Mouse (Mus musculus) limb, embryonic 14.5 days (tissue): Measurements from ENCODE around the gene Tnik. TPM values are rescaled to one million over a fixed set of nuclear protein-coding genes. Genes with fewer than 3 reads are reported as not detected.

Experiments
- ATAC-seq: fragments of 200-750 bp; cut with Nextera tagmentation; 2 replicates; pipeline ENCODE4 v1.8.0; 2017; ENCODE audit warnings: low read depth, moderate number of reproducible peaks, moderate TSS enrichment; ENCODE audit not compliant: low FRiP score
- DNase-seq: peaks from one replicate; pipeline ENCODE4 v3.0.0-alpha.2; 2015; ENCODE audit warnings: low spot score
- H3K27ac ChIP-seq: fragments of 300-500 bp; sonication (generic); replicated peaks from 2 replicates; pipeline ENCODE4 v1.5.1; 2014; ENCODE audit warnings: low read depth, mild to moderate bottlenecking, low read length, moderate library complexity, mixed read lengths
- H3K27me3 ChIP-seq: fragments of 300-500 bp; sonication (generic); 2 replicates; pipeline ENCODE4 v1.6.1; 2014; ENCODE audit warnings: low read length, mixed read lengths; ENCODE audit not compliant: control insufficient read depth, insufficient read depth
- H3K36me3 ChIP-seq: fragments of 300-500 bp; sonication (generic); 2 replicates; pipeline ENCODE4 v1.6.1; 2014; ENCODE audit warnings: mild to moderate bottlenecking, low read length, moderate library complexity, mixed read lengths; ENCODE audit not compliant: control insufficient read depth, insufficient read depth
- H3K4me1 ChIP-seq: fragments of 300-500 bp; sonication (generic); 2 replicates; pipeline ENCODE4 v1.6.1; 2014; ENCODE audit warnings: antibody characterized with exemption, low read length, mixed read lengths; ENCODE audit not compliant: control insufficient read depth, insufficient read depth
- H3K4me2 ChIP-seq: fragments of 300-500 bp; sonication (generic); replicated peaks from 2 replicates; pipeline ENCODE4 v1.6.1; 2014; ENCODE audit warnings: low read depth, mild to moderate bottlenecking, low read length, moderate library complexity; ENCODE audit not compliant: severe bottlenecking
- H3K4me3 ChIP-seq: fragments of 300-500 bp; sonication (generic); replicated peaks from 2 replicates; pipeline ENCODE4 v1.5.1; 2014; ENCODE audit warnings: low read length
- H3K9ac ChIP-seq: fragments of 300-500 bp; sonication (generic); 2 replicates; pipeline ENCODE4 v1.6.1; 2014; ENCODE audit warnings: mild to moderate bottlenecking, low read depth, low read length, moderate library complexity; ENCODE audit not compliant: severe bottlenecking
- H3K9me3 ChIP-seq: fragments of 300-500 bp; sonication (generic); 2 replicates; pipeline ENCODE4 v1.6.1; 2016; ENCODE audit warnings: low read length; ENCODE audit not compliant: control insufficient read depth
- POLR2A ChIP-seq: fragments of 200-500 bp; IDR thresholded peaks from 2 replicates; pipeline ENCODE4 v1.8.0; 2012; ENCODE audit warnings: inconsistent platforms, mild to moderate bottlenecking, moderate library complexity, borderline replicate concordance; ENCODE audit not compliant: insufficient read depth, insufficient read length; ENCODE audit errors: extremely low read depth
- WGBS: fragments of 180-500 bp; shearing (Covaris S2); extraction: QIAGEN DNeasy Blood & Tissue Kit; methylation state at CpG from one replicate; pipeline ENCODE4 v1.1.7; 2014; 5-methylcytosine and 5-hydroxymethylcytosine counted together
- microRNA-seq: library from miRNA; unstranded; fragments of <30 nt; microRNA quantifications from one replicate; pipeline ENCODE4, GENCODE M21; 2016
- polyA plus RNA-seq, 2 experiments: library from polyadenylated mRNA; depleted of rRNA in 1 of 2; stranded (reverse) in 1 of 2; unstranded in 1 of 2; fragments of >200 nt; fragmentation: Nextera tagmentation in 1 of 2; extraction: Ambion mirVana in 1 of 2; gene quantifications; 2 replicates each; pipeline versions ENCODE4 v1.2.1 to v1.2.3; 2012 to 2014

The Tnik gene
- polyA plus RNA-seq, 2 experiments = 5.4 to 9.6 TPM

DNA sequence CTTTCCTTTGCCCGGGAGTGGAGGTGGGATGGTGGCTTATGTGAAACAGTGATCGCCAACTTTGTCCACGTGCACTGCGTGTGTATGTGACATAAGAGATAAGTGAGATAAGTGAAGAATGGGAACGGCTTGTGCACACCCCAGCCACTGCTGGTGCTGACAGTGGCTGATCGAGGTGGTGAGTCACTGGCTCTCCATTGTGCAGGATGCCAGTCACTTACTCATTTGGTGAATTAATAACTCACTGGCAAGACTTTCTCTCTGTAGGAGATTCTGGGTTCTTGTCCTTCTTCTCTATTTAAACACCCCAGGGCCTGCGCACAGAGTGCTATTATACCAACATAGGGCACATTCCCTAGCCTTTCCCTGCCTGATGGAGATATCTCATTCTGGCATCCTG is 458.8 kb downstream of the Tnik start:
- 88% methylated on average over 7 of the region's 7 CpGs for WGBS
- no peak for DNase-seq
- no peak overlapping the region for H3K4me2 ChIP-seq
- TF ChIP-seq POLR2A = no peak
- no peaks in the 10 kb centered on the region for H3K4me1 ChIP-seq
- no peak for ATAC-seq
- no peak overlapping the region for H3K9ac ChIP-seq
- H3K27ac ChIP-seq = no peak overlapping the region
- H3K4me3 ChIP-seq = no peak overlapping the region
- no peaks in the 10 kb centered on the region for H3K36me3 ChIP-seq
- H3K27me3 ChIP-seq = no peaks in the 10 kb centered on the region
- H3K9me3 ChIP-seq = no peaks in the 10 kb centered on the region

- Histone ChIP-seq H3K36me3 (no peaks in the 10 kb centered on the region), H3K4me2 (no peak overlapping the region), H3K27me3 (no peaks in the 10 kb centered on the region), H3K27ac (no peak overlapping the region), H3K4me1 (no peaks in the 10 kb centered on the region), H3K9me3 (no peaks in the 10 kb centered on the region), H3K4me3 (no peak overlapping the region), H3K9ac (no peak overlapping the region)
- DNase-seq (no peak), ATAC-seq (no peak)
- no peak for TF ChIP-seq POLR2A
Observed at GRCm38 (mm10) chr3:28722531-28722930, 459.5 kb downstream of the Tnik start.

DNA sequence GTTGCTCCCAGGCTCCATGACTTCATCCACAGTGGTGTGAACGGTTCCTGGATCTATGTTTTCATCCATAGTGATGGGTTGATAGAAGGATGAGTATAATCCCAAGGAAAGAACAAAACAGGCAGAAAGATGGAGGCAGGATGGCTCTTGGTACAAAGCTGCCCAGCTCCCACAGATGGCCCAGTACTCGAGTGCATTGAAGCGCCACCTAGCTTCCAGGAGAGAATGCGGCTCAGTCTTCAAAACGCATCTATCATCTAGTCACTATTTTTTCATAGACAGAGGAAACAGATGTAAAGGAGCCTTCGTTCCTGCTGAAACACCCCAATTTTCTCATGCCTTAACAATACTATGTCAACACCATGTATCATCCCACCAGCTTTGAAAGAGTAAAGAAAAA is 460.5 kb downstream of the Tnik start:
- Histone ChIP-seq H3K4me1 (no peaks in the 10 kb centered on the region), H3K27me3 (no peaks in the 10 kb centered on the region), H3K4me2 (no peak overlapping the region), H3K36me3 (no peaks in the 10 kb centered on the region), H3K27ac (no peak overlapping the region), H3K9ac (no peak overlapping the region), H3K4me3 (no peak overlapping the region), H3K9me3 (no peaks in the 10 kb centered on the region)
- WGBS = 61% methylated on average over 6 of the region's 6 CpGs
- ATAC-seq = no peak
- no peak for DNase-seq
- no peak for TF ChIP-seq POLR2A

DNA sequence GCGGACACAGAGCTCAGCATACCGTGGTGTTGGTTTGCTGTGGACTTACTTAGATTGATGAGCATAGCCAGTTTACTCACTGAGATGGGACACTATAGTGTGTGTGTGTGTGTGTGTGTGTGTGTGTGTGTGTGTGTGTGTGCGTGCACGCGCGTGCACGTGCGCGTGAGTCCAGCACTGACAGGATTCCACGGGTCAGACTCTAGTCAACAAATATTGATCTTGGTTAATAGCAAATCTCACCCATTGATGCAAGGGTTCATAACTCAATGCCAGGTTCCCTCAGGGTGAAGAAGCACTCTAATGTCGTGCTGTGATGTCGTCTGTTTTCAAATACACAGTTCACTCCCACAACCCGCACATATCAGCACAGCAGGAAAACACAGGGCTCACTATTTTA is 462.2 kb downstream of the Tnik start:
- TF ChIP-seq POLR2A = no peak
- Histone ChIP-seq H3K4me3 (no peak overlapping the region), H3K4me1 (no peaks in the 10 kb centered on the region), H3K4me2 (no peak overlapping the region), H3K27me3 (no peaks in the 10 kb centered on the region), H3K9ac (no peak overlapping the region), H3K27ac (no peak overlapping the region), H3K36me3 (no peaks in the 10 kb centered on the region), H3K9me3 (no peaks in the 10 kb centered on the region)
- 94% methylated on average over 13 of the region's 13 CpGs for WGBS
- DNase-seq (no peak), ATAC-seq (no peak)

Small RNA genes lying within 50 kb of the gene (microRNA-seq; reads per million reads assigned to microRNA genes)
- not detected for gene Mir466q
